Mouse (Mus musculus) cortical plate, adult 2 months (tissue): ENCODE data around the gene Sept1. TPM values are rescaled to one million over a fixed set of nuclear protein-coding genes. Genes with fewer than 3 reads are reported as not detected.

Experiments
- H3K27ac ChIP-seq: fragments of 200-500 bp; 2 replicates; pipeline ENCODE4 v1.5.1; 2012; ENCODE audit warnings: low read length, control low read depth, inconsistent platforms; ENCODE audit not compliant: insufficient read depth
- H3K4me1 ChIP-seq: fragments of 200-500 bp; 2 replicates; pipeline ENCODE4 v1.6.1; 2011; ENCODE audit warnings: low read length; ENCODE audit not compliant: control insufficient read depth, insufficient read depth
- H3K4me3 ChIP-seq: fragments of 200-500 bp; 2 replicates; pipeline ENCODE4 v1.5.1; 2011; ENCODE audit warnings: mild to moderate bottlenecking, low read length, control low read depth; ENCODE audit not compliant: insufficient read depth
- CTCF ChIP-seq: fragments of 200-500 bp; IDR thresholded peaks from 2 replicates; pipeline ENCODE4 v1.5.1; 2011; ENCODE audit warnings: mild to moderate bottlenecking, control low read depth, low read length; ENCODE audit not compliant: insufficient read depth; ENCODE audit errors: extremely low read depth
- POLR2A ChIP-seq: fragments of 200-500 bp; IDR thresholded peaks from 2 replicates; pipeline ENCODE4 v1.6.1; 2011; ENCODE audit warnings: mild to moderate bottlenecking, low read length, control low read depth; ENCODE audit not compliant: insufficient read depth; ENCODE audit errors: extremely low read depth
- polyA plus RNA-seq: library from polyadenylated mRNA; depleted of rRNA; stranded (reverse); fragments of >200 nt; gene quantifications from 2 replicates; pipeline ENCODE4 v1.2.3, GENCODE M21; 2012; rRNA removed

Gene Sept1
- polyA plus RNA-seq, 1 experiment, result 10.4 TPM

GRCm38 (mm10) chr7:127165607-127166493 lies 67.1 kb downstream of the Sept1 start:
- no peak overlapping the region for H3K27ac ChIP-seq
- H3K4me1 ChIP-seq, result no peaks in the 10 kb centered on the region
- TF ChIP-seq CTCF (no peak), POLR2A (no peak)
- no peak overlapping the region for H3K4me3 ChIP-seq

Other genes with a start within 250 kb of the Sept1 start
- 8.0 and 8.2 TPM in 2 replicates for gene Mvp, start 218.5 kb downstream of the Sept1 start, polyA plus RNA-seq
- 1.8 and 2.2 TPM in 2 replicates for gene Pagr1b, start 216.6 kb downstream of the Sept1 start, polyA plus RNA-seq
- gene Pagr1a, start 215.8 kb downstream of the Sept1 start, polyA plus RNA-seq, result 41.1 and 50.4 TPM in 2 replicates
- gene Gm42742, start 212.0 kb downstream of the Sept1 start, polyA plus RNA-seq, result 97.1 and 109 TPM in 2 replicates
- gene Prrt2, start 211.9 kb downstream of the Sept1 start, polyA plus RNA-seq, result 371 and 405 TPM in 2 replicates
- gene Maz, start 206.1 kb downstream of the Sept1 start, polyA plus RNA-seq, result 157 and 173 TPM in 2 replicates
- gene Kif22, start 190.7 kb downstream of the Sept1 start, polyA plus RNA-seq, result 8.6 and 10.1 TPM in 2 replicates
- 0.31 TPM in 1 of 2 replicates, not detected in the other for gene Zg16, start 145.8 kb downstream of the Sept1 start, polyA plus RNA-seq
- 2.6 and 2.8 TPM in 2 replicates for gene AI467606, start 141.8 kb downstream of the Sept1 start, polyA plus RNA-seq
- gene Qprt, start 110.9 kb downstream of the Sept1 start, polyA plus RNA-seq, result 0.74 and 0.77 TPM in 2 replicates
- gene Spn, start 95.3 kb downstream of the Sept1 start, polyA plus RNA-seq, result 0.15 and 0.19 TPM in 2 replicates
- gene Cd2bp2, start 37.1 kb downstream of the Sept1 start, polyA plus RNA-seq, result 85.0 and 99.3 TPM in 2 replicates
- 70.4 and 76.0 TPM in 2 replicates for gene Tbc1d10b, start 24.7 kb downstream of the Sept1 start, polyA plus RNA-seq
- gene Mylpf, start 24.2 kb downstream of the Sept1 start, polyA plus RNA-seq, result 2.0 and 2.2 TPM in 2 replicates
- 13.5 and 15.5 TPM in 2 replicates for gene Zfp553, start 69 bp downstream of the Sept1 start, polyA plus RNA-seq
- 109 and 110 TPM in 2 replicates for gene Zfp771, start 11.1 kb upstream of the Sept1 start, polyA plus RNA-seq
- gene Dctpp1, start 27.6 kb upstream of the Sept1 start, polyA plus RNA-seq, result 33.0 and 37.4 TPM in 2 replicates
- gene Sephs2, start 40.9 kb upstream of the Sept1 start, polyA plus RNA-seq, result 26.2 and 27.5 TPM in 2 replicates
- gene Itgal, start 63.1 kb upstream of the Sept1 start, polyA plus RNA-seq, result 1.1 and 1.3 TPM in 2 replicates
- 14.2 and 14.6 TPM in 2 replicates for gene Zfp768, start 112.5 kb upstream of the Sept1 start, polyA plus RNA-seq
- 5.2 and 5.5 TPM in 2 replicates for gene Zfp747, start 142.9 kb upstream of the Sept1 start, polyA plus RNA-seq
- 2.7 TPM in 2 replicates for gene 9130019O22Rik, start 154.0 kb upstream of the Sept1 start, polyA plus RNA-seq
- gene E430018J23Rik, start 160.5 kb upstream of the Sept1 start, polyA plus RNA-seq, result 5.4 and 8.3 TPM in 2 replicates
- gene Zfp764, start 173.7 kb upstream of the Sept1 start, polyA plus RNA-seq, result 3.4 and 3.9 TPM in 2 replicates
- gene Zfp688, start 188.9 kb upstream of the Sept1 start, polyA plus RNA-seq, result 19.2 and 19.3 TPM in 2 replicates
- 5.3 and 5.8 TPM in 2 replicates for gene Zfp689, start 216.0 kb upstream of the Sept1 start, polyA plus RNA-seq
- 44.0 and 44.8 TPM in 2 replicates for gene Prr14, start 226.5 kb upstream of the Sept1 start, polyA plus RNA-seq
- gene Fbrs, start 246.1 kb upstream of the Sept1 start, polyA plus RNA-seq, result 26.6 and 27.1 TPM in 2 replicates